Mouse (Mus musculus) brain, embryonic 14.5 days (tissue): ENCODE data around the gene Hist1h2aa.

Source experiments
- CTCF ChIP-seq: fragments of 200-500 bp; IDR thresholded peaks from 2 replicates; pipeline ENCODE4 v1.5.1; 2012; ENCODE audit warnings: inconsistent platforms, mild to moderate bottlenecking, moderate library complexity, borderline replicate concordance; ENCODE audit not compliant: insufficient read depth, insufficient read length; ENCODE audit errors: extremely low read depth
- POLR2A ChIP-seq: fragments of 200-500 bp; IDR thresholded peaks from 2 replicates; pipeline ENCODE4 v1.6.1; 2012; ENCODE audit warnings: mild to moderate bottlenecking, inconsistent platforms, borderline replicate concordance; ENCODE audit not compliant: poor library complexity, insufficient read depth, insufficient read length, severe bottlenecking; ENCODE audit errors: extremely low read depth

- TF ChIP-seq CTCF (no peak), POLR2A (no peak)
These were observed 22.9 kb upstream of the Hist1h2aa start for GRCm38 (mm10) chr13:23911335-23911734.
